Mouse (Mus musculus): Measurements from ENCODE around the gene Ankfn1. TPM values are rescaled to one million over a fixed set of nuclear protein-coding genes. Genes with fewer than 3 reads are reported as not detected.

The Ankfn1 gene
- polyA plus RNA-seq (2012; rRNA removed): not detected in 2 replicates

DNA sequence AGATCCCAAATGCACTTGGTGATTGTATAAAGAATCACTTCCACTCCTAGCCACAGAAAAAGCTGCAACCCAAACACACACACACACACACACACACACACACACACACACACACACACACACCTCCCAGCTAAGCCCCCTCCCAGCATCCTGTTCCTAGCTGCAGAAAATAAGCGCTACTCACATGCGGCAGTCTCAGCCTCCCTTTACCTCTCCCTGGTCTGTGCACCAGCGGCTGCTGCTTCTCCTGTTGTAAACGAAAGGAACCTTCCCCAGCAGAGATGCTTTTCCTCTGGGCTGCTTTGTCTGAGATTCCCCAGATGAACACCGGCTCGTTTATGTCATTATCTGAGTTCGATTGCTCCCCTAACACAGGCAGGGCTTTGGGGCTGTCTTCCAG, at the start of gene Ankfn1:
Ankfn1 (minus strand) TSS at position 223 of the 400 bp plus-strand sequence.

Other genes starting within 250 kb of the Ankfn1 start
- 0.48 and 0.52 TPM in 2 replicates for gene Pctp, start 225.2 kb upstream of the Ankfn1 start, polyA plus RNA-seq (2012; rRNA removed)

Measured in stomach, adult 2 months (tissue).